Mouse (Mus musculus): ENCODE measurements around the gene Pdxdc1. TPM values are rescaled to one million over a fixed set of nuclear protein-coding genes. Genes with fewer than 3 reads are reported as not detected.
"Not testable (repeated sequence)": the region's sequence is repeated elsewhere in the genome, so short reads cannot be mapped to it uniquely, and the experiment has no call there.

The Pdxdc1 gene
- polyA plus RNA-seq, 1 experiment from 2014 or later: 92.5 TPM

GRCm38 (mm10) chr16:13812152-13812551 lies 90.8 kb downstream of the Pdxdc1 start:
- Histone ChIP-seq H3K4me3 (no peak overlapping the region), H3K9me3 (no peaks in the 10 kb centered on the region), H3K4me1 (no peaks in the 10 kb centered on the region), H3K27ac (no peak overlapping the region), H3K4me2 (no peak overlapping the region), H3K36me3 (peaks cover 87% of the 10 kb centered on the region), H3K27me3 (no peaks in the 10 kb centered on the region), H3K9ac (no peak overlapping the region)
- ATAC-seq (ENCODE audit: insufficient number of reproducible peaks, insufficient read depth, low FRiP score, low TSS enrichment, low read depth): no peak
- 92% methylated on average over 6 of the region's 6 CpGs for WGBS

- no peaks in the 10 kb centered on the region for H3K4me1 ChIP-seq
- 74% methylated on average over 7 of the region's 7 CpGs for WGBS
- H3K4me3 ChIP-seq: no peak overlapping the region
- no peak overlapping the region for H3K4me2 ChIP-seq
- no peaks in the 10 kb centered on the region for H3K9me3 ChIP-seq
- H3K9ac ChIP-seq: no peak overlapping the region
- no peaks in the 10 kb centered on the region for H3K27me3 ChIP-seq
- no peak overlapping the region for H3K27ac ChIP-seq
- ATAC-seq (ENCODE audit: insufficient number of reproducible peaks, insufficient read depth, low FRiP score, low TSS enrichment, low read depth): peak; percentile 66; the same call in 1 of the 2 replicates
- peaks cover 96% of the 10 kb centered on the region for H3K36me3 ChIP-seq
Observed at GRCm38 (mm10) chr16:13808410-13808809, 94.5 kb downstream of the Pdxdc1 start.

- 92% methylated on average over 4 of the region's 4 CpGs for WGBS
- H3K4me1 ChIP-seq: no peaks in the 10 kb centered on the region
- H3K4me2 ChIP-seq: no peak overlapping the region
- no peaks in the 10 kb centered on the region for H3K9me3 ChIP-seq
- no peak for ATAC-seq (ENCODE audit: insufficient number of reproducible peaks, insufficient read depth, low FRiP score, low TSS enrichment, low read depth)
- H3K4me3 ChIP-seq: no peak overlapping the region
- H3K9ac ChIP-seq: no peak overlapping the region
- H3K36me3 ChIP-seq: peaks cover 93% of the 10 kb centered on the region
- no peaks in the 10 kb centered on the region for H3K27me3 ChIP-seq
- H3K27ac ChIP-seq: no peak overlapping the region
Observed at GRCm38 (mm10) chr16:13807616-13808015, 95.3 kb downstream of the Pdxdc1 start.

- Histone ChIP-seq H3K4me3 (no peak overlapping the region), H3K9ac (no peak overlapping the region), H3K27ac (no peak overlapping the region), H3K4me2 (no peak overlapping the region), H3K4me1 (no peaks in the 10 kb centered on the region), H3K27me3 (no peaks in the 10 kb centered on the region), H3K36me3 (peaks cover 89% of the 10 kb centered on the region), H3K9me3 (no peaks in the 10 kb centered on the region)
- ATAC-seq (ENCODE audit: insufficient number of reproducible peaks, insufficient read depth, low FRiP score, low TSS enrichment, low read depth): no peak
- 87% methylated on average over 5 of the region's 5 CpGs for WGBS
Observed at GRCm38 (mm10) chr16:13804666-13805065, 98.3 kb downstream of the Pdxdc1 start.

- ATAC-seq (ENCODE audit: insufficient number of reproducible peaks, insufficient read depth, low FRiP score, low TSS enrichment, low read depth): no peak
- H3K36me3 ChIP-seq: peaks cover 90% of the 10 kb centered on the region
- WGBS: 93% methylated on average over 4 of the region's 4 CpGs
- no peak overlapping the region for H3K4me3 ChIP-seq
- no peak overlapping the region for H3K4me2 ChIP-seq
- H3K27me3 ChIP-seq: no peaks in the 10 kb centered on the region
- H3K27ac ChIP-seq: no peak overlapping the region
- no peaks in the 10 kb centered on the region for H3K9me3 ChIP-seq
- no peaks in the 10 kb centered on the region for H3K4me1 ChIP-seq
- H3K9ac ChIP-seq: no peak overlapping the region
Observed at GRCm38 (mm10) chr16:13801231-13801630, 101.7 kb downstream of the Pdxdc1 start.

GRCm38 (mm10) chr16:13796746-13797175 lies 106.2 kb downstream of the Pdxdc1 start:
- no peak overlapping the region for H3K9ac ChIP-seq
- peaks cover 92% of the 10 kb centered on the region for H3K36me3 ChIP-seq
- ATAC-seq (ENCODE audit: insufficient number of reproducible peaks, insufficient read depth, low FRiP score, low TSS enrichment, low read depth): no peak
- no peak overlapping the region for H3K4me2 ChIP-seq
- H3K4me3 ChIP-seq: no peak overlapping the region
- no peak overlapping the region for H3K27ac ChIP-seq
- WGBS: 89% methylated on average over 5 of the region's 5 CpGs
- no peaks in the 10 kb centered on the region for H3K27me3 ChIP-seq
- no peaks in the 10 kb centered on the region for H3K9me3 ChIP-seq
- H3K4me1 ChIP-seq: no peaks in the 10 kb centered on the region

GRCm38 (mm10) chr16:13793441-13793840 lies 109.5 kb downstream of the Pdxdc1 start:
- H3K4me3 ChIP-seq; H3K27ac ChIP-seq; ATAC-seq (ENCODE audit: insufficient number of reproducible peaks, insufficient read depth, low FRiP score, low TSS enrichment, low read depth); H3K4me2 ChIP-seq; H3K27me3 ChIP-seq; H3K4me1 ChIP-seq; H3K9ac ChIP-seq; H3K9me3 ChIP-seq: not testable (repeated sequence)
- peaks cover 93% of the 10 kb centered on the region for H3K36me3 ChIP-seq
- WGBS: 94% methylated on average over 2 of the region's 2 CpGs

- ATAC-seq (ENCODE audit: insufficient number of reproducible peaks, insufficient read depth, low FRiP score, low TSS enrichment, low read depth): no peak
- no peak overlapping the region for H3K4me3 ChIP-seq
- no peak overlapping the region for H3K27ac ChIP-seq
- H3K36me3 ChIP-seq: peaks cover 71% of the 10 kb centered on the region
- H3K4me1 ChIP-seq: peaks cover 12% of the 10 kb centered on the region
- 81% methylated on average over 3 of the region's 3 CpGs for WGBS
- H3K4me2 ChIP-seq: no peak overlapping the region
- no peak overlapping the region for H3K9ac ChIP-seq
- no peaks in the 10 kb centered on the region for H3K27me3 ChIP-seq
- H3K9me3 ChIP-seq: no peaks in the 10 kb centered on the region
Observed at GRCm38 (mm10) chr16:13785932-13786331, 117.0 kb downstream of the Pdxdc1 start.

Small RNAs within 50 kb of the gene (microRNA-seq; reads per million reads assigned to microRNA genes)
- gene Gm27734: not detected

Other genes starting within 250 kb of the Pdxdc1 start
- 41.8 and 42.2 TPM in 2 replicates for gene Parn, start 235.0 kb downstream of the Pdxdc1 start, polyA plus RNA-seq (2015; fragmentation: Nextera tagmentation; extraction: Ambion mirVana)
- gene Bfar, start 231.3 kb downstream of the Pdxdc1 start, polyA plus RNA-seq (2015; fragmentation: Nextera tagmentation; extraction: Ambion mirVana): 47.6 and 53.1 TPM in 2 replicates
- 6.2 and 7.1 TPM in 2 replicates for gene 3110001I22Rik, start 231.2 kb downstream of the Pdxdc1 start, polyA plus RNA-seq (2015; fragmentation: Nextera tagmentation; extraction: Ambion mirVana)
- gene Pla2g10, start 172.1 kb downstream of the Pdxdc1 start, polyA plus RNA-seq (2015; fragmentation: Nextera tagmentation; extraction: Ambion mirVana): 0.15 TPM in 1 of 2 replicates, not detected in the other
- gene Rrn3, start 122.4 kb downstream of the Pdxdc1 start, polyA plus RNA-seq (2015; fragmentation: Nextera tagmentation; extraction: Ambion mirVana): 70.2 and 72.7 TPM in 2 replicates
- 235 and 236 TPM in 2 replicates for gene Ntan1, start 84.3 kb downstream of the Pdxdc1 start, polyA plus RNA-seq (2015; fragmentation: Nextera tagmentation; extraction: Ambion mirVana)
- gene Mpv17l, start within 50 bp of the Pdxdc1 start, polyA plus RNA-seq (2015; fragmentation: Nextera tagmentation; extraction: Ambion mirVana): 4.0 and 5.3 TPM in 2 replicates
- 6.0 and 8.0 TPM in 2 replicates for gene 2900011O08Rik, start 83.5 kb upstream of the Pdxdc1 start, polyA plus RNA-seq (2015; fragmentation: Nextera tagmentation; extraction: Ambion mirVana)
- 0.14 and 0.32 TPM in 2 replicates for gene Ifitm7, start 83.8 kb upstream of the Pdxdc1 start, polyA plus RNA-seq (2015; fragmentation: Nextera tagmentation; extraction: Ambion mirVana)